Mouse (Mus musculus): Measurements from ENCODE around the gene Gstcd. TPM values are rescaled to one million over a fixed set of nuclear protein-coding genes. Genes with fewer than 3 reads are reported as not detected.
A peak's percentile ranks its signal among the peaks of the same experiment; 100 is the strongest.

Gstcd gene
- polyA plus RNA-seq, 1 experiment from 2014 or later: 6.8 TPM

DNA sequence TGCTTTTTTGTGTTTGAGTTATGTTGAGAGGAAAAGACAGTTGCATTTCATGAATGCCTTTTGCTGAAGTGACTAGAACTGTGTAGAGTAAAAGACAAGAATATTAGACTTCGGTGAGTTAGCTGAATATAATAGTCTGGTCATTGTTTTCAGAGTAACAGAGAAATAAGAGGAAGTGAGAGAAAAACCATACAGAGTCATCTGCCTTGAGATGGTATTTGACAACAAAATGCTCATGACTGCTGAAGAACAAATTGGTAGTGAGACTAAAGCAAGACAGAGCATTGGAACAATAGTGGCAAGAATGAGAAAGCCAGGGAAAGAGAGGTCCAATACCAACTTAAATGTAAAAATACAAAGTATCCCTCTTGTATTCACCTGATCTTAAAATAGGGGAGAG lies 1.1 kb upstream of the Gstcd start:
- Histone ChIP-seq H3K9me3 (no peaks in the 10 kb centered on the region), H3K4me2 (peak overlapping the region; percentile 52), H3K4me3 (peak overlapping the region; percentile 85), H3K36me3 (peaks cover 9% of the 10 kb centered on the region), H3K4me1 (peaks cover 9% of the 10 kb centered on the region), H3K27me3 (no peaks in the 10 kb centered on the region), H3K27ac (0 out of 2 replicates have a peak overlapping the region, but pooled peaks have one; percentile 99), H3K9ac (no peak overlapping the region)
- 89% methylated on average over 1 of the region's 1 CpGs for WGBS
- ATAC-seq (ENCODE audit: insufficient number of reproducible peaks, low FRiP score, low TSS enrichment, low read depth): no peak

DNA sequence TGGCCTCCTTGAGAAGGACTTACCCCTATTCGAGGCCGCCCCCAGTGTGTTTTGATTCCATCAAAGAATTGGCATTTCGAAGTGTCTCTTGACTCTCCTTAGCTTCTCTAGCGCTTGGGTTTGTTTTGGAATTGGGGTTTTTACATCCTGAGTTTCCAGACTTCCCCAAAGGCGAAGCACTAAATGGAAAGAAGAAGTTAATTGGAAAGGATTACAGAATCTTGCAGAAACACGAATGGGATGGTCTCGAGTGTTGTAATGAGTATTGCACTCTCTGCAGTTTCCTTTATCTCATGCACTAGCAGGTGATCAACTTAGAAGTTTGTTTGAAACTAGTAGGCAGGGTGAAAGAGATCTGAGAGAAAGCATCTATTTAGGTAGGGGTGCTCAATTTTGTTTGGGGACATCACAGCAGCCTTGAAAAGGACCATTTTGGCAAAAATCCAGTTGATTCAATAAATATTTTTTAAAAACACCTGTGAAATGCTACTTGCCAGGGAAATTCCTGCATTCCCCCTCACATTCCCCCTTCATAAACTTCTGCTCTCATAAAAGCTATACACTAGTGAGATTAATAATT lies 531 bp upstream of the Gstcd start:
- no peak for ATAC-seq (ENCODE audit: insufficient number of reproducible peaks, low FRiP score, low TSS enrichment, low read depth)
- H3K9ac ChIP-seq: peak overlapping the region; percentile 99
- WGBS: under 1% methylated on average over 7 of the region's 7 CpGs
- peak overlapping the region; percentile 85 for H3K4me3 ChIP-seq
- no peaks in the 10 kb centered on the region for H3K27me3 ChIP-seq
- H3K36me3 ChIP-seq: peaks cover 6% of the 10 kb centered on the region
- H3K4me2 ChIP-seq: peak overlapping the region; percentile 52
- peaks cover 9% of the 10 kb centered on the region for H3K4me1 ChIP-seq
- peak overlapping the region; percentile 99 for H3K27ac ChIP-seq
- no peaks in the 10 kb centered on the region for H3K9me3 ChIP-seq

DNA sequence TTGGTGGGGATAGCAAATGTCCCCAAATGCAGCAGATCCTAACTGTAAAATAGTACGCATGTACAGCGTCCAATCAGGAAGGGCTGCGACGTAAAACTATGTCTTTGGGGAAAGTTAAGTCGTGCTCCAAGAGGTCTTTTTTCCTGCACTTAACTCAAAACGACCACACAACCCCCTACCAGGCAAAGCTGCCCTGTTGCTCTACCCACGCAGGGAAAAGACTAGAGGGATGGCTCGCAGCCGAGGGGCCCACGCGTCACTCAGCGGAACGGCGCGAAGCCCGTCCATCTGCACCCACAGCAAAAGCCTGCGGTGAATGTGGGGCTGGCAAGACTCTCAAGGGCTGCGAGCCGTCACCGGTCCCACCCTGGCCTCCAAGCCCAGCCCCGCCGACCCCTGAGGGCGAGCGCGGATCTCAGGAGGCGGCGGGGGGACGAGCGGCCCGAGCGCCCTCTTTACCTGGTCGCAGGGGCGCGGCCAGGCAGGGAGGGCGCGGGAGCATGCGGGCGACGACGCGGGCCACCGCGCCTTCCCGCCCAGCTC lies 641 bp downstream of the Gstcd start:
- Histone ChIP-seq H3K27me3 (no peaks in the 10 kb centered on the region), H3K9me3 (no peaks in the 10 kb centered on the region), H3K9ac (peak overlapping the region; percentile 99), H3K27ac (peak overlapping the region; percentile 99), H3K4me1 (peaks cover 9% of the 10 kb centered on the region), H3K4me2 (peak overlapping the region; percentile 52), H3K36me3 (no peaks in the 10 kb centered on the region), H3K4me3 (peak overlapping the region; percentile 85)
- WGBS: under 1% methylated on average over 35 of the region's 44 CpGs
- ATAC-seq (ENCODE audit: insufficient number of reproducible peaks, low FRiP score, low TSS enrichment, low read depth): peak; percentile 72; the same call in 1 of the 2 replicates

DNA sequence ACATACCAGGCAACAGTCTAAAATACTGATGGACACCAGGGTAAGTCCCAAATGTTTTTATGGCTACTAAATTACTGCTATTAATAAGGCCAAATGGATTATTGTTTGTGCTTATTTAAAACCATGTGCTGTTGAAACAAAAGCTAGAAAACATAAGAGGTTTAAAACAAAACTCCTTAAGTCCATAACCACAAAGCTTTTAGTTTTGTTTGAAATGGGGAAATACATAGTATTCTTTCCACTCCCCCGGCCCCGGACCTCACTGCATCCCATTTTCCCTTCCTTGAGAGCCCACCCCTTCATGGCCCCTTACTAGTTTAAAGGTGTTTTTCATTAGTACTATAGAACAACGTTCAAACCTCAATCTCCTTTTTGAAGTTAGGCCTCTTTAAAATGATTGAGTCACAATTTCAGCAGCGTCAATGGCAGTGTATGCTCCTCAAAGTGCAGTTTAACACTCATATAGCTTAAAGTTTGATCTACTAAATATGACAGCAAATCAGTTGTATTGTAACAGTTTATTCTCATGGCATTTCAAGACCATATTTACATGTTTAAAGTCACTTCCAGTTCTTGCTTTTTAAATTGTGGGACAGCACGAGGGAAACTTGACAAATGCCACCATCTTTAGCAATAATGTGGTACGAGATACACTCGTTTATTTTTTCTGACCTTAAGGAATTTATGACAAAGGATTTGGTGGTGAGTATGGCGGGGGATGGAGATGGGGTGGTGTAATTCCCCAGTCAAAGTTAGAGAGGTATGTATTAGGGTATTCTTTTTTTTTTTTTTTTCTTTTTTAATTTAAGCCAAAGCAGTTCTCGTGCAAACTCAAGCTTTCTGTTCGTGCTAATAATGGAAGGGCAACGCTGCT lies 1.3 kb downstream of the Gstcd start:
- no peak for ATAC-seq (ENCODE audit: insufficient number of reproducible peaks, low FRiP score, low TSS enrichment, low read depth)
- WGBS: 3% methylated on average over 11 of the region's 11 CpGs
- Histone ChIP-seq H3K4me3 (peak overlapping the region; percentile 85), H3K9ac (peak overlapping the region; percentile 99; the same call in 1 of the 2 replicates), H3K9me3 (no peaks in the 10 kb centered on the region), H3K27me3 (no peaks in the 10 kb centered on the region), H3K36me3 (no peaks in the 10 kb centered on the region), H3K27ac (peak overlapping the region; percentile 99), H3K4me1 (peaks cover 9% of the 10 kb centered on the region), H3K4me2 (peak overlapping the region; percentile 52)

DNA sequence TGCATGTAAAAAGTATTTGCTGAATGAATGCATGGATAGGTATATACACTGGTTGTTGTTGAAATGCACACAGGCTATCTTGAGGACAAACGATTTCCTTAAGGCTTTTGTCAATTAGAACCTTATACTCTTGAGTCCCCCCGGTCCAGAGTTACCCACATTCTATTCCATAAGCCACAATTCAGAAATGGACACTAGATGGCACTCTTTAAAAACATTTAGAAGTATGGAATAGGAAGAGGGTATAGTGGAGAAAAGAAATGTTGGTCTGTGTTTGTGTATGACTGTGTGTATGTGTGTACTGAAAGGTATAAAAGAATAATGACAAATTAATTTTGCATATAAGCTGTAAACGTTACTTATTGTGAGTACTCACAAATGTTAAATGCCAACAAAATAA lies 6.0 kb downstream of the Gstcd start:
- H3K27ac ChIP-seq: no peak overlapping the region
- H3K4me2 ChIP-seq: no peak overlapping the region
- H3K36me3 ChIP-seq: peaks cover 30% of the 10 kb centered on the region
- no peak overlapping the region for H3K9ac ChIP-seq
- no peaks in the 10 kb centered on the region for H3K9me3 ChIP-seq
- no peak for ATAC-seq (ENCODE audit: insufficient number of reproducible peaks, low FRiP score, low TSS enrichment, low read depth)
- H3K27me3 ChIP-seq: no peaks in the 10 kb centered on the region
- H3K4me3 ChIP-seq: no peak overlapping the region
- peaks cover 4% of the 10 kb centered on the region; the same call in 1 of the 2 replicates for H3K4me1 ChIP-seq
- WGBS: 49% methylated on average over 3 of the region's 3 CpGs

DNA sequence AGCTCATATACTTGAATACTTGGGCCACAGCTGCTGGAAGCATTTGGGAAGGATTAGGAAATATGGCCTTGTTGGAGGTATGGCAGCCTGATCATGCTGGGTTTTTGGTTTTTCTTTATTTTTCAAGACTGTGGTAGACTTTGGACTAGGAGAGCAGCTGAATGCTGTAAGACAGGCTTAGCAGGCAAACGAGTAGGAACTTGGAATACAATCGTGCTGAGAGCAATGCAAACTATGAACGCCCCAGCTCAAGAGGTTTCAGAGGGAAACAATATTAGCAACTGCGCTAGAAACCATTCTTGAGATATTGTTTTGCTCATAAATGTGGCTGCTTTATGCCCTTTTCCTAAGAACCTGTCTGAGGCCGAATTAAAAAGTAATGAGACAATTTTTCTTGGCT lies 9.1 kb downstream of the Gstcd start:
- no peak overlapping the region for H3K9ac ChIP-seq
- H3K9me3 ChIP-seq: no peaks in the 10 kb centered on the region
- WGBS: 82% methylated on average over 5 of the region's 5 CpGs
- no peak for ATAC-seq (ENCODE audit: insufficient number of reproducible peaks, low FRiP score, low TSS enrichment, low read depth)
- no peak overlapping the region for H3K27ac ChIP-seq
- H3K27me3 ChIP-seq: no peaks in the 10 kb centered on the region
- no peak overlapping the region for H3K4me2 ChIP-seq
- no peak overlapping the region for H3K4me3 ChIP-seq
- H3K36me3 ChIP-seq: peaks cover 38% of the 10 kb centered on the region
- H3K4me1 ChIP-seq: no peaks in the 10 kb centered on the region

DNA sequence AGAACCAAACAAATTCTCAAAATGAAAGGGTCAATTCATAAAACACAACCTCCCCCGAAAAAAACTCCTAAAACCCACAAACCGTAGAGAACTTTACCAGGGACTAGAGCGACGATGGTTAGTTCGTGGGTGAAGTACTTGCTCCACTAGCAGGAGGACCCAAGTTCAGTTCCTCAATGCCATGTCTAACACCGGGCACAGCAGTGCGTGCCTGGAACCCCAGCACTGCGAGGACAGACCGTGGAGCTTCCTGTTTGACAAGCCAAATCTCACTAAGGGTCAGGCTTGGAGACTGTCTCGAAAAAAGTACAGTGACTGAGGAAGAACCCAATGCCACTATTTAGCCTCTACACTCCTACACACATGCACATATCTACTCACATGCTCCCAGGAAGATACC lies 16.3 kb downstream of the Gstcd start:
- 84% methylated on average over 10 of the region's 10 CpGs for WGBS
- H3K36me3 ChIP-seq: peaks cover 15% of the 10 kb centered on the region
- H3K4me3 ChIP-seq: no peak overlapping the region

DNA sequence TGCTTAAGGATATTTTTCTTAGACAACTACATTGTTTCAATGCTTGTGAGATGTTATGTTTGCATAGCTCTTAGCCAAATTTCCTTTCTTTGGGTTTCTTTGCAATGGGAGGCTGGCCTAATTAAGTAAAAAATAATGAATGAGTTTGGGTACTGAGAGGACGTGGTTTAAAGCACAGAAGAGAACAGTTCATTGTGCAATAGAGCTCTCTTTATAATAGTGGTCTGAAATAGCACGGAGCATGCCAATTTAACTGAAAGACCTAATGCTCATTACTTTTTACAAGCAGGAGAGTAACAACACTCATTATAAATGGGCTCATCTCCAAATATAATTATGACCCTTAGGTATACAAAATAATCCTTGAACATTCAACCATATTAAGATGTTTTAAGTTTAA lies 39.8 kb downstream of the Gstcd start:
- Histone ChIP-seq H3K36me3 (no peaks in the 10 kb centered on the region), H3K27ac (no peak overlapping the region), H3K4me2 (no peak overlapping the region), H3K4me3 (no peak overlapping the region), H3K9ac (no peak overlapping the region), H3K27me3 (no peaks in the 10 kb centered on the region), H3K4me1 (no peaks in the 10 kb centered on the region), H3K9me3 (no peaks in the 10 kb centered on the region)
- WGBS: 48% methylated on average over 2 of the region's 2 CpGs
- ATAC-seq (ENCODE audit: insufficient number of reproducible peaks, low FRiP score, low TSS enrichment, low read depth): no peak

More for the DNA sequence above, 16.3 kb downstream of the Gstcd start:
- no peak overlapping the region for H3K27ac ChIP-seq
- no peak for ATAC-seq (ENCODE audit: insufficient number of reproducible peaks, low FRiP score, low TSS enrichment, low read depth)
- H3K9me3 ChIP-seq: no peaks in the 10 kb centered on the region
- no peaks in the 10 kb centered on the region for H3K27me3 ChIP-seq
- no peak overlapping the region for H3K9ac ChIP-seq
- no peaks in the 10 kb centered on the region; the same call in 1 of the 2 replicates for H3K4me1 ChIP-seq
- H3K4me2 ChIP-seq: no peak overlapping the region

DNA sequence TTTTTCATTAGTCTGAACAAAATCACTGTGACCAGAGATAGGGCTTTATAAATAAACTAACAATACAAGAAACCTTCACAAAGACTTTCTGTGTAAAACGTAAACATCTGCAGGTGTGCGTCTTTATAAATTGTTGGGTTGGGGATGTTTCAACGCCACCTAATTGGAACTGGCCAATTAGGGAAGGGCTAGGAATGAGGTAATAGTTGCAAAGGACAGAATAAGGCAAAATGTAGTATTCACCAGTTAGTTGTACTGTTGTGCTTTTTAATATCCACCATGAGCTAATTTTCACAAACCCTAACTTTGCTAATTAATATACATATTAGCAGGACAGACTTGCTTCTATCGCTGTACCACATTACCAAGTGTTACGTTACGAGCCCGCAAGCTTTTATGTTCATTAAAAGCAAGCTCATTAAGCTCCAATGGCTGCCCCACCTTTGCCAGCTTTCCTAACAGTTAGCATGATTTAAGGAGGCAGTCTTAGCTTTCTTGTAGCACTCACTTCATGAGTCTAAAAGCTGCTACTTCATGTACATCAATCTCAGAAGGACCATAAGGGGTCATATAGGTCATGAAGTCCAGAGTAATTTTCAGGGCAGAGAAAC lies 58.6 kb downstream of the Gstcd start:
- WGBS: 50% methylated on average over 7 of the region's 7 CpGs
- Histone ChIP-seq H3K9me3 (no peaks in the 10 kb centered on the region), H3K4me3 (no peak overlapping the region), H3K4me2 (no peak overlapping the region), H3K36me3 (no peaks in the 10 kb centered on the region), H3K27ac (no peak overlapping the region), H3K27me3 (no peaks in the 10 kb centered on the region), H3K9ac (no peak overlapping the region), H3K4me1 (no peaks in the 10 kb centered on the region)
- ATAC-seq (ENCODE audit: insufficient number of reproducible peaks, low FRiP score, low TSS enrichment, low read depth): no peak

DNA sequence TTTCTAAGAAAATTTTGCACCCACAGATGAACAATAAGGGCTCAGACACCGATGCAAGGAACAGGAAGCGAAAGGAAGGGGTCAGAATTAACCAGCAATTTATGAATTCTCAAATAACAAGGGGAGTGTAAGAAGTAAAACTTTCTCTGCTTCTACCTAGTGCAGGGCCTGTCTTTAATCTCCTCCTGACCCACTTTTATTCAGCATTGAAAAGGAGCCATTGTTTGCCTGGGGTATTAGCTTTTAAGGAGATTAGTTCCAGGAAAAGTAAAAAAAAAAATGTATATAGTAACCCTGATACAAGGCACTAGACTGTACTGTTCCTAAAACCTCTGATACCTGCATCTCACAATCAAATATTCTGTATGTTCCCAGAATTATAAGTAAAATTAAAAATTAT lies 64.9 kb downstream of the Gstcd start:
- ATAC-seq (ENCODE audit: insufficient number of reproducible peaks, low FRiP score, low TSS enrichment, low read depth): no peak
- 48% methylated on average over 2 of the region's 2 CpGs for WGBS
- H3K4me1 ChIP-seq: no peaks in the 10 kb centered on the region
- H3K27me3 ChIP-seq: no peaks in the 10 kb centered on the region
- no peaks in the 10 kb centered on the region for H3K9me3 ChIP-seq
- H3K36me3 ChIP-seq: no peaks in the 10 kb centered on the region
- H3K4me3 ChIP-seq: no peak overlapping the region
- no peak overlapping the region for H3K27ac ChIP-seq
- no peak overlapping the region for H3K9ac ChIP-seq
- H3K4me2 ChIP-seq: no peak overlapping the region

DNA sequence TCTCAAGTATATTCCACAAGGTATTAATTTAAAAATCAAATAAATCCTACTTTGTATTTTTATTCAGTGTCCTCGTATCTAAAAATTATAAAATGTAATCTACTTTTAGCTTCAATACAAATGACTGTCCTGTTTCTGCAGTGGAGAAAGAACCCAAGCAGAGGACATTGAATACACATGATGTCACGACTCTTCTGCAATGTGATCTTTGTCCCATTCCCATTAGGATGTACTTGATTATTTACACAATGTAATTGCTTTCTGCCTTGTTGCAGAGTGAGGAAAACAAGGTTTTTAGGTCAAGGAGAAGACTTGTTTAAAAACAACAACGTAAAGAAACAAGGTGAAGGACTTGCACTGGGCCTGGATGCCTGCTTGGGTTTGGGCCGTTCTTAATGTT lies 84.6 kb downstream of the Gstcd start:
- H3K9me3 ChIP-seq: no peaks in the 10 kb centered on the region
- no peak overlapping the region for H3K9ac ChIP-seq
- H3K27me3 ChIP-seq: no peaks in the 10 kb centered on the region
- no peaks in the 10 kb centered on the region for H3K4me1 ChIP-seq
- no peak overlapping the region for H3K27ac ChIP-seq
- no peak overlapping the region for H3K4me2 ChIP-seq
- WGBS: 75% methylated on average over 4 of the region's 4 CpGs
- H3K4me3 ChIP-seq: no peak overlapping the region
- peaks cover 7% of the 10 kb centered on the region for H3K36me3 ChIP-seq
- no peak for ATAC-seq (ENCODE audit: insufficient number of reproducible peaks, low FRiP score, low TSS enrichment, low read depth)

DNA sequence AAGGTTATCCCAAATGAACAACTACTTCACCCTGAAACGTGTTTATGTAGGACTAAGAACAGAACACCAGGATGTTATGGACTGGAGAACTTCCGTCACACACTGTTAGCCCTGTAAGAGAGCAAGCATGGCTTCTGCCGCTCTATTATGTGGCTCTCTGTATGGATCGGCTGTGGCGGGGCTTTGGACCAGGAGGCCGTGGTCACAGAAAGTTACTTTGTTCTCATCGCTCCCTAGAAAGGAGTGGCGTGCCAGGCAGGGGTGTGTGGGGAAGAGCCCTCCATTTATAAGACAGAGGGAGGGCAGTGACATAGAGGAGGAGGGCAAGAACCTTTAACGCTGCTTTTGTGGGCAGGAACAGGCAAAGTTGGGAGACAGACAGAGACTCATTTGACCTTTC lies 95.5 kb downstream of the Gstcd start:
- H3K4me2 ChIP-seq: no peak overlapping the region
- no peaks in the 10 kb centered on the region for H3K27me3 ChIP-seq
- no peak overlapping the region for H3K27ac ChIP-seq
- H3K4me3 ChIP-seq: no peak overlapping the region
- no peak for ATAC-seq (ENCODE audit: insufficient number of reproducible peaks, low FRiP score, low TSS enrichment, low read depth)
- H3K9me3 ChIP-seq: no peaks in the 10 kb centered on the region
- no peak overlapping the region for H3K9ac ChIP-seq
- H3K36me3 ChIP-seq: 0 out of 2 replicates have a peak, but pooled peaks cover 4% of the 10 kb centered on the region
- H3K4me1 ChIP-seq: no peaks in the 10 kb centered on the region
- 88% methylated on average over 9 of the region's 9 CpGs for WGBS

Measured in limb, embryonic 15.5 days (tissue).